In genomic region chr2:30850581-30850980, GRCm38 (mm10) we compare ENCODE assay signal across 27 mouse cellular contexts. TPM values are rescaled to one million over a fixed set of nuclear protein-coding genes. Genes with fewer than 3 reads are reported as not detected.
A peak's percentile ranks its signal among the peaks of the same experiment; 100 is the strongest.
DNase-seq lines count a peak whose midpoint lies in the region; ATAC-seq and TF ChIP-seq lines count a peak whose summit lies in the region.
"Had no signal": no experiment of that assay in that cellular context is flagged by ENCODE, and none has a peak within 500 bp of the region (broad histone marks: within the 10 kb centered on the region; RNA-seq: fewer than 3 reads in every experiment).

No protein-coding gene starts in this region.

- no peaks in the 10 kb centered on the region for H3K9me3 ChIP-seq in heart, embryonic 13.5 days
- H3K9me3 ChIP-seq in embryonic facial prominence, embryonic 10.5 days, result no peaks in the 10 kb centered on the region
- no peaks in the 10 kb centered on the region for H3K9me3 ChIP-seq in embryonic facial prominence, embryonic 14.5 days (ENCODE audit: control insufficient read depth, low read length)
- no peaks in the 10 kb centered on the region for H3K9me3 ChIP-seq in limb, embryonic 14.5 days (ENCODE audit: control insufficient read depth, low read length)
- no peaks in the 10 kb centered on the region for H3K9me3 ChIP-seq in forebrain, postnatal 0 days (ENCODE audit: low read length)
- H3K9me3 ChIP-seq: forebrain, embryonic 13.5 days; hindbrain, embryonic 12.5 days; liver, embryonic 15.5 days; megakaryocyte, embryonic 14.5 days; midbrain, embryonic 13.5 days had no signal

- 24% methylated on average over 6 of the region's 6 CpGs for WGBS in heart, embryonic 13.5 days
- 30% methylated on average over 6 of the region's 6 CpGs for WGBS in embryonic facial prominence, embryonic 10.5 days
- WGBS in embryonic facial prominence, embryonic 14.5 days, result 14% methylated on average over 6 of the region's 6 CpGs
- WGBS in limb, embryonic 14.5 days, result 21% methylated on average over 4 of the region's 6 CpGs
- WGBS in forebrain, postnatal 0 days, result 79% methylated on average over 6 of the region's 6 CpGs

- no peaks in the 10 kb centered on the region for H3K36me3 ChIP-seq in heart, embryonic 13.5 days
- H3K36me3 ChIP-seq in embryonic facial prominence, embryonic 10.5 days (replicated peaks), result peaks cover 28% of the 10 kb centered on the region
- no peaks in the 10 kb centered on the region for H3K36me3 ChIP-seq in embryonic facial prominence, embryonic 14.5 days (ENCODE audit: control insufficient read depth, insufficient read depth, low read length)
- peaks cover 2% of the 10 kb centered on the region; the same call in 1 of the 2 replicates for H3K36me3 ChIP-seq in limb, embryonic 14.5 days (ENCODE audit: control insufficient read depth, insufficient read depth, low read length)
- H3K36me3 ChIP-seq in forebrain, postnatal 0 days (ENCODE audit: insufficient read depth), result no peaks in the 10 kb centered on the region
- H3K36me3 ChIP-seq: hindbrain, embryonic 12.5 days; liver, embryonic 15.5 days; midbrain, embryonic 13.5 days had no signal

- H3K27ac ChIP-seq in heart, embryonic 13.5 days (replicated peaks), result peak overlapping the region; percentile 42
- H3K27ac ChIP-seq in embryonic facial prominence, embryonic 10.5 days (replicated peaks), result peak overlapping the region; percentile 52
- H3K27ac ChIP-seq in embryonic facial prominence, embryonic 14.5 days (replicated peaks; ENCODE audit: low read depth, low read length), result no peak overlapping the region
- peak overlapping the region; percentile 14; the same call in 1 of the 2 replicates for H3K27ac ChIP-seq in limb, embryonic 14.5 days (replicated peaks; ENCODE audit: low read depth, low read length)
- H3K27ac ChIP-seq in forebrain, postnatal 0 days (ENCODE audit: low read depth, low read length), result no peak overlapping the region
- H3K27ac ChIP-seq: forebrain, embryonic 13.5 days; hindbrain, embryonic 12.5 days; left cerebral cortex, adult 2 months; liver, embryonic 15.5 days; midbrain, embryonic 13.5 days; stomach, postnatal 0 days had no signal

- no peak for TF ChIP-seq POLR2A in limb, embryonic 14.5 days (IDR thresholded peaks at IDR 0.05; ENCODE audit: borderline replicate concordance, extremely low read depth, insufficient read depth, insufficient read length)

- ATAC-seq in heart, embryonic 13.5 days (ENCODE audit: extremely low read depth, insufficient number of reproducible peaks, low FRiP score, low TSS enrichment), result no peak
- ATAC-seq in embryonic facial prominence, embryonic 14.5 days (ENCODE audit: low read depth), result no peak
- ATAC-seq in limb, embryonic 14.5 days (ENCODE audit: low FRiP score, low read depth), result no peak
- no peak for ATAC-seq in forebrain, postnatal 0 days
- ATAC-seq: activated CD4-positive, CD25-positive, alpha-beta regulatory T cell, adult 4 months; forebrain, embryonic 13.5 days; inflammation-experienced regulatory T-cells, adult 6 months; midbrain, embryonic 13.5 days had no signal

- no peak overlapping the region for H3K4me2 ChIP-seq in heart, embryonic 13.5 days
- peak overlapping the region; percentile 8; the same call in 1 of the 2 replicates for H3K4me2 ChIP-seq in embryonic facial prominence, embryonic 14.5 days (ENCODE audit: low read depth, low read length)
- no peak overlapping the region; the same call in 1 of the 2 replicates for H3K4me2 ChIP-seq in limb, embryonic 14.5 days (replicated peaks; ENCODE audit: low read depth, low read length, severe bottlenecking)
- H3K4me2 ChIP-seq in forebrain, postnatal 0 days (ENCODE audit: low read depth), result no peak overlapping the region
- H3K4me2 ChIP-seq: forebrain, embryonic 13.5 days; hindbrain, embryonic 12.5 days; liver, embryonic 15.5 days; midbrain, embryonic 13.5 days had no signal

- H3K4me1 ChIP-seq in heart, embryonic 13.5 days, result peaks cover 78% of the 10 kb centered on the region
- H3K4me1 ChIP-seq in embryonic facial prominence, embryonic 10.5 days, result peaks cover 88% of the 10 kb centered on the region
- peaks cover 58% of the 10 kb centered on the region for H3K4me1 ChIP-seq in embryonic facial prominence, embryonic 14.5 days (ENCODE audit: control insufficient read depth, insufficient read depth, low read length)
- H3K4me1 ChIP-seq in limb, embryonic 14.5 days (ENCODE audit: control insufficient read depth, insufficient read depth, low read length), result peaks cover 74% of the 10 kb centered on the region
- no peaks in the 10 kb centered on the region for H3K4me1 ChIP-seq in forebrain, postnatal 0 days (ENCODE audit: insufficient read depth)
- H3K4me1 ChIP-seq: liver, embryonic 15.5 days had no signal

- DNase-seq in heart, postnatal 4 days, result no peak
- DNase-seq in embryonic facial prominence, embryonic 10.5 days (ENCODE audit: low spot score), result no peak
- DNase-seq in embryonic facial prominence, embryonic 14.5 days (ENCODE audit: low spot score), result no peak
- no peak for DNase-seq in limb, embryonic 14.5 days (ENCODE audit: low spot score)
- DNase-seq in forebrain, postnatal 0 days, result no peak
- no peak for DNase-seq in kidney, postnatal 25 days
- DNase-seq: adrenal gland, adult 8-10 months; cerebellum, adult 18-20 months; cerebellum, postnatal 25 days; gastrocnemius, postnatal 25 days; heart, adult 18-20 months; kidney, adult 18-20 months; left cerebral cortex, postnatal 4 days; lung, postnatal 36 days; thymus, adult 2 months; thymus, postnatal 4 days had no signal

- H3K27me3 ChIP-seq in heart, embryonic 13.5 days (replicated peaks), result peaks cover 8% of the 10 kb centered on the region
- peaks cover 12% of the 10 kb centered on the region for H3K27me3 ChIP-seq in embryonic facial prominence, embryonic 10.5 days (replicated peaks; ENCODE audit: low read depth, poor library complexity, severe bottlenecking)
- H3K27me3 ChIP-seq in embryonic facial prominence, embryonic 14.5 days (replicated peaks; ENCODE audit: control insufficient read depth, insufficient read depth, low read length), result no peaks in the 10 kb centered on the region
- H3K27me3 ChIP-seq in limb, embryonic 14.5 days (ENCODE audit: control insufficient read depth, insufficient read depth, low read length), result no peaks in the 10 kb centered on the region
- H3K27me3 ChIP-seq in forebrain, postnatal 0 days (ENCODE audit: insufficient read depth, low read length), result peaks cover 9% of the 10 kb centered on the region; the same call in 1 of the 2 replicates

- H3K4me3 ChIP-seq in heart, embryonic 13.5 days, result no peak overlapping the region
- peak overlapping the region; percentile 4; the same call in 1 of the 2 replicates for H3K4me3 ChIP-seq in embryonic facial prominence, embryonic 10.5 days
- no peak overlapping the region for H3K4me3 ChIP-seq in embryonic facial prominence, embryonic 14.5 days (ENCODE audit: low read depth, low read length)
- no peak overlapping the region for H3K4me3 ChIP-seq in limb, embryonic 14.5 days (replicated peaks; ENCODE audit: low read length)
- H3K4me3 ChIP-seq in forebrain, postnatal 0 days (ENCODE audit: low read depth, low read length), result no peak overlapping the region
- H3K4me3 ChIP-seq: forebrain, embryonic 13.5 days; hindbrain, embryonic 12.5 days; left cerebral cortex, adult 2 months; liver, embryonic 15.5 days; megakaryocyte, embryonic 14.5 days; midbrain, embryonic 13.5 days had no signal

- peak overlapping the region; percentile 52 for H3K9ac ChIP-seq in heart, embryonic 13.5 days
- no peak overlapping the region for H3K9ac ChIP-seq in embryonic facial prominence, embryonic 14.5 days (ENCODE audit: low read depth, low read length)
- H3K9ac ChIP-seq in limb, embryonic 14.5 days (ENCODE audit: low read depth, low read length, severe bottlenecking), result no peak overlapping the region
- H3K9ac ChIP-seq in forebrain, postnatal 0 days, result no peak overlapping the region
- H3K9ac ChIP-seq: forebrain, embryonic 13.5 days; hindbrain, embryonic 12.5 days; liver, embryonic 15.5 days; midbrain, embryonic 13.5 days had no signal

- TF ChIP-seq CTCF in forebrain, postnatal 0 days (IDR thresholded peaks at IDR 0.05; ENCODE audit: low read depth), result no peak

RNA-seq across cellular contexts. Expression of gene Prrx2, which starts 15.8 kb away (rescaled TPM):
- polyA plus RNA-seq in heart, embryonic 13.5 days (2015; fragmentation: Nextera tagmentation; extraction: Ambion mirVana), result 30.3 and 37.0 TPM in 2 replicates
- 1 to 10 TPM; 8.7 to 9.4 TPM for total RNA-seq in heart, postnatal 4 days (2021)
- 87.6 and 94.6 TPM in 2 replicates for polyA plus RNA-seq in embryonic facial prominence, embryonic 10.5 days (2016; fragmentation: Nextera tagmentation; extraction: Ambion mirVana)
- polyA plus RNA-seq in embryonic facial prominence, embryonic 14.5 days (2014; fragmentation: Nextera tagmentation; extraction: Ambion mirVana), result 63.8 and 68.0 TPM in 2 replicates
- polyA plus RNA-seq in limb, embryonic 14.5 days (2012; rRNA removed), result 176 and 268 TPM in 2 replicates
- 93.1 and 112 TPM in 2 replicates for polyA plus RNA-seq in limb, embryonic 14.5 days (2014; fragmentation: Nextera tagmentation; extraction: Ambion mirVana)
- 2.5 and 4.1 TPM in 2 replicates for total RNA-seq in forebrain, postnatal 0 days (2014; rRNA removed)
- 3.6 and 3.7 TPM in 2 replicates for polyA plus RNA-seq in forebrain, postnatal 0 days (2015; fragmentation: Nextera tagmentation; extraction: Ambion mirVana)
- total RNA-seq: monocyte, adult 5-6 weeks had no signal
- polyA plus RNA-seq: activated CD4-positive, CD25-positive, alpha-beta regulatory T cell, adult 4 months; inflammation-experienced regulatory T-cells, adult 6 months; liver, embryonic 15.5 days had no signal

RNA-seq across cellular contexts. Expression of gene Asb6, which starts 20.4 kb away (rescaled TPM):
- 20.0 and 21.8 TPM in 2 replicates for polyA plus RNA-seq in heart, embryonic 13.5 days (2015; fragmentation: Nextera tagmentation; extraction: Ambion mirVana)
- 10 to 100 TPM; 11.7 to 13.2 TPM for total RNA-seq in heart, postnatal 4 days (2021)
- polyA plus RNA-seq in embryonic facial prominence, embryonic 10.5 days (2016; fragmentation: Nextera tagmentation; extraction: Ambion mirVana), result 53.9 and 56.0 TPM in 2 replicates
- polyA plus RNA-seq in embryonic facial prominence, embryonic 14.5 days (2014; fragmentation: Nextera tagmentation; extraction: Ambion mirVana), result 26.6 and 30.4 TPM in 2 replicates
- polyA plus RNA-seq in limb, embryonic 14.5 days (2012; rRNA removed), result 36.8 and 48.7 TPM in 2 replicates
- 29.5 and 31.8 TPM in 2 replicates for polyA plus RNA-seq in limb, embryonic 14.5 days (2014; fragmentation: Nextera tagmentation; extraction: Ambion mirVana)
- 32.7 and 45.2 TPM in 2 replicates for total RNA-seq in forebrain, postnatal 0 days (2014; rRNA removed)
- 31.3 and 36.0 TPM in 2 replicates for polyA plus RNA-seq in forebrain, postnatal 0 days (2015; fragmentation: Nextera tagmentation; extraction: Ambion mirVana)

RNA-seq across cellular contexts. Expression of gene Ntmt1, which starts 43.0 kb away (rescaled TPM):
- polyA plus RNA-seq in heart, embryonic 13.5 days (2015; fragmentation: Nextera tagmentation; extraction: Ambion mirVana), result 72.7 and 81.4 TPM in 2 replicates
- 10 to 100 TPM; 51.7 to 54.5 TPM for total RNA-seq in heart, postnatal 4 days (2021)
- polyA plus RNA-seq in embryonic facial prominence, embryonic 10.5 days (2016; fragmentation: Nextera tagmentation; extraction: Ambion mirVana), result 134 and 135 TPM in 2 replicates
- polyA plus RNA-seq in embryonic facial prominence, embryonic 14.5 days (2014; fragmentation: Nextera tagmentation; extraction: Ambion mirVana), result 81.7 and 85.6 TPM in 2 replicates
- polyA plus RNA-seq in limb, embryonic 14.5 days (2012; rRNA removed), result 59.5 and 66.8 TPM in 2 replicates
- 84.2 and 91.0 TPM in 2 replicates for polyA plus RNA-seq in limb, embryonic 14.5 days (2014; fragmentation: Nextera tagmentation; extraction: Ambion mirVana)
- total RNA-seq in forebrain, postnatal 0 days (2014; rRNA removed), result 87.6 and 105 TPM in 2 replicates
- 106 and 107 TPM in 2 replicates for polyA plus RNA-seq in forebrain, postnatal 0 days (2015; fragmentation: Nextera tagmentation; extraction: Ambion mirVana)

RNA-seq across cellular contexts. Expression of gene 1700001O22Rik, which starts 47.1 kb away (rescaled TPM):
- 1.7 and 2.1 TPM in 2 replicates for polyA plus RNA-seq in heart, embryonic 13.5 days (2015; fragmentation: Nextera tagmentation; extraction: Ambion mirVana)
- total RNA-seq in heart, postnatal 4 days (2021), result 1 to 10 TPM; 2.6 to 4.0 TPM
- 2.4 and 3.1 TPM in 2 replicates for polyA plus RNA-seq in embryonic facial prominence, embryonic 10.5 days (2016; fragmentation: Nextera tagmentation; extraction: Ambion mirVana)
- polyA plus RNA-seq in embryonic facial prominence, embryonic 14.5 days (2014; fragmentation: Nextera tagmentation; extraction: Ambion mirVana), result 1.9 and 2.5 TPM in 2 replicates
- polyA plus RNA-seq in limb, embryonic 14.5 days (2012; rRNA removed), result 3.3 and 3.4 TPM in 2 replicates
- polyA plus RNA-seq in limb, embryonic 14.5 days (2014; fragmentation: Nextera tagmentation; extraction: Ambion mirVana), result 2.7 and 3.4 TPM in 2 replicates
- 0.77 and 1.8 TPM in 2 replicates for total RNA-seq in forebrain, postnatal 0 days (2014; rRNA removed)
- polyA plus RNA-seq in forebrain, postnatal 0 days (2015; fragmentation: Nextera tagmentation; extraction: Ambion mirVana), result 1.4 and 1.5 TPM in 2 replicates
- total RNA-seq: monocyte, adult 5-6 weeks had no signal
- polyA plus RNA-seq: liver, embryonic 15.5 days had no signal

Comparison
In these comparisons a context has a peak if more than half of its experiments do, and no peak if none do; other contexts are left out.
1. H3K27ac ChIP-seq: peak in heart, embryonic 13.5 days (single experiment), embryonic facial prominence, embryonic 10.5 days (single experiment) and limb, embryonic 14.5 days (single experiment); none in embryonic facial prominence, embryonic 14.5 days (single experiment) and forebrain, postnatal 0 days (single experiment).